Mouse (Mus musculus): ENCODE results near the gene Gpatch11. TPM values are rescaled to one million over a fixed set of nuclear protein-coding genes. Genes with fewer than 3 reads are reported as not detected.
A peak's percentile ranks its signal among the peaks of the same experiment; 100 is the strongest.
"Not testable (repeated sequence)": the region's sequence is repeated elsewhere in the genome, so short reads cannot be mapped to it uniquely, and the experiment has no call there.

The Gpatch11 gene
- total RNA-seq (2021): 10 to 100 TPM; 24.8 to 26.2 TPM
- long read RNA-seq, experiment 1, full-length matches to known transcripts: 12 of 17 reads
- long read RNA-seq, experiment 1, partial matches to known transcripts: 0 of 17 reads
- long read RNA-seq, experiment 1, other reads (novel, unspliced or antisense): 5 of 17 reads
- long read RNA-seq, experiment 2, full-length matches to known transcripts: 17 of 22 reads
- long read RNA-seq, experiment 2, partial matches to known transcripts: 1 of 22 reads
- long read RNA-seq, experiment 2, other reads (novel, unspliced or antisense): 4 of 22 reads

GRCm38 (mm10) chr17:78834856-78835835 is at the start of gene Gpatch11, which contains the start of gene Heatr5b:
Gpatch11 (plus strand) TSS chr17:78835567.
Heatr5b (minus strand) TSS chr17:78835364.
- peak; percentile 94 to 98 for DNase-seq (ENCODE audit: low spot score in 2 of 2)

GRCm38 (mm10) chr17:78788273-78788672 is 47.1 kb upstream of the Gpatch11 start:
- DNase-seq (ENCODE audit: low spot score in 2 of 2): not testable (repeated sequence)

- DNase-seq (ENCODE audit: low spot score in 2 of 2): no peak
These were observed 44.2 kb upstream of the Gpatch11 start for GRCm38 (mm10) chr17:78791068-78791689.

GRCm38 (mm10) chr17:78791690-78792070 is 43.7 kb upstream of the Gpatch11 start:
- DNase-seq (ENCODE audit: low spot score in 2 of 2): no peak

GRCm38 (mm10) chr17:78792122-78792521 is 43.2 kb upstream of the Gpatch11 start:
- no peak for DNase-seq (ENCODE audit: low spot score in 2 of 2)

- DNase-seq (ENCODE audit: low spot score in 2 of 2): no peak
These were observed 41.0 kb upstream of the Gpatch11 start for GRCm38 (mm10) chr17:78794390-78794789.

- no peak for DNase-seq (ENCODE audit: low spot score in 2 of 2)
These were observed 38.1 kb upstream of the Gpatch11 start for GRCm38 (mm10) chr17:78797222-78797621.

- DNase-seq (ENCODE audit: low spot score in 2 of 2): no peak
These were observed 26.3 kb upstream of the Gpatch11 start for GRCm38 (mm10) chr17:78809019-78809418.

- no peak for DNase-seq (ENCODE audit: low spot score in 2 of 2)
These were observed 25.8 kb upstream of the Gpatch11 start for GRCm38 (mm10) chr17:78809582-78809981.

- no peak for DNase-seq (ENCODE audit: low spot score in 2 of 2)
These were observed 11.0 kb upstream of the Gpatch11 start for GRCm38 (mm10) chr17:78824346-78824745.

GRCm38 (mm10) chr17:78836056-78836455 is 689 bp downstream of the Gpatch11 start:
- DNase-seq (ENCODE audit: low spot score in 2 of 2): no peak

GRCm38 (mm10) chr17:78842271-78842928 is 7.0 kb downstream of the Gpatch11 start:
- no peak for DNase-seq (ENCODE audit: low spot score in 2 of 2)

GRCm38 (mm10) chr17:78856243-78856642 is 20.9 kb downstream of the Gpatch11 start:
- no peak for DNase-seq (ENCODE audit: low spot score in 2 of 2)

- no peak for DNase-seq (ENCODE audit: low spot score in 2 of 2)
These were observed 38.5 kb downstream of the Gpatch11 start for GRCm38 (mm10) chr17:78873886-78874285.

- no peak for DNase-seq (ENCODE audit: low spot score in 2 of 2)
These were observed 46.5 kb downstream of the Gpatch11 start for GRCm38 (mm10) chr17:78881878-78882304.

- peak; percentile 76 to 85 for DNase-seq (ENCODE audit: low spot score in 2 of 2)
These were observed 47.2 kb downstream of the Gpatch11 start, which contains the start of gene Eif2ak2 for GRCm38 (mm10) chr17:78882401-78883112. Eif2ak2 (minus strand) TSS chr17:78882573.

- no peak for DNase-seq (ENCODE audit: low spot score in 2 of 2)
These were observed 47.9 kb downstream of the Gpatch11 start for GRCm38 (mm10) chr17:78883291-78883690.

GRCm38 (mm10) chr17:78885286-78886065 is 50.1 kb downstream of the Gpatch11 start:
- DNase-seq (ENCODE audit: low spot score in 2 of 2): no peak

GRCm38 (mm10) chr17:78888554-78888953 is 53.2 kb downstream of the Gpatch11 start:
- no peak for DNase-seq (ENCODE audit: low spot score in 2 of 2)
